Mouse (Mus musculus) cortical plate, adult 2 months (tissue): ENCODE results near the gene Pax7.

ENCODE experiments used
- CTCF ChIP-seq: fragments of 200-500 bp; IDR thresholded peaks from 2 replicates; pipeline ENCODE4 v1.5.1; 2011; ENCODE audit warnings: mild to moderate bottlenecking, control low read depth, low read length; ENCODE audit not compliant: insufficient read depth; ENCODE audit errors: extremely low read depth
- POLR2A ChIP-seq: fragments of 200-500 bp; IDR thresholded peaks from 2 replicates; pipeline ENCODE4 v1.6.1; 2011; ENCODE audit warnings: mild to moderate bottlenecking, low read length, control low read depth; ENCODE audit not compliant: insufficient read depth; ENCODE audit errors: extremely low read depth

DNA sequence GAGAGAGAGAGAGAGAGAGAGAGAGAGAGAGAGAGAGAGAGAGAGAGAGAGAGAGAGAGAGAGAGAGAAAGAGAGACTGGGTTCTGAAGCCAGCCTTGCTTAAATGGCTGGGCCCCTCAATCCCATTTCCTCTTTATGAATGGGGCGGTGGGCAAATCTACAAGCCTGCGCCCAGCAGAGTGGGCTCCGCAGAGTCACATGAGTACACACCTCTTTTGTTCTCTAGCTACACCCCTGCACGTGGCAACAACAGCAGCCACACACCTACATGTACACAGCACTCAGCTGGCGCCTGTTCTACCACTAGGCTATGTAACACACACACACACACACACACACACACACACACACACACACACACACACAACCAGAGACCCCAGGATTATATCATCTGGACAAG is 21.9 kb downstream of the Pax7 start:
- TF ChIP-seq POLR2A = no peak
- no peak for TF ChIP-seq CTCF
